Mouse (Mus musculus) E14TG2a.4 (cell line): Measurements from ENCODE around the gene Pde4d.

Experiments
- H3K27me3 ChIP-seq: 2 replicates; pipeline ENCODE4 v1.6.1; 2014; ENCODE audit warnings: low read length, control low read depth; ENCODE audit not compliant: insufficient read depth
- H3K36me3 ChIP-seq: 2 replicates; pipeline ENCODE4 v1.6.1; 2014; ENCODE audit warnings: low read length, control low read depth; ENCODE audit not compliant: insufficient read depth
- H3K4me1 ChIP-seq: replicated peaks from 2 replicates; pipeline ENCODE4 v1.6.1; 2014; ENCODE audit warnings: low read depth, low read length, control low read depth
- H3K4me3 ChIP-seq: replicated peaks from 2 replicates; pipeline ENCODE4 v1.5.1; 2014; ENCODE audit warnings: mild to moderate bottlenecking, low read length
- H3K9me3 ChIP-seq: 2 replicates; pipeline ENCODE4 v1.6.1; 2014; ENCODE audit warnings: low read length, control low read depth
- CTCF ChIP-seq: conservative IDR thresholded peaks from 2 replicates; pipeline ENCODE4 v1.5.1; 2014; ENCODE audit warnings: low read length
- NANOG ChIP-seq: IDR thresholded peaks from 2 replicates; pipeline ENCODE4 v1.6.1; 2014; ENCODE audit warnings: borderline replicate concordance, low read length, mixed read lengths
- POU5F1 ChIP-seq: IDR thresholded peaks from 2 replicates; pipeline ENCODE4 v1.6.1; 2014; ENCODE audit warnings: low read length, borderline replicate concordance

Pde4d gene

DNA sequence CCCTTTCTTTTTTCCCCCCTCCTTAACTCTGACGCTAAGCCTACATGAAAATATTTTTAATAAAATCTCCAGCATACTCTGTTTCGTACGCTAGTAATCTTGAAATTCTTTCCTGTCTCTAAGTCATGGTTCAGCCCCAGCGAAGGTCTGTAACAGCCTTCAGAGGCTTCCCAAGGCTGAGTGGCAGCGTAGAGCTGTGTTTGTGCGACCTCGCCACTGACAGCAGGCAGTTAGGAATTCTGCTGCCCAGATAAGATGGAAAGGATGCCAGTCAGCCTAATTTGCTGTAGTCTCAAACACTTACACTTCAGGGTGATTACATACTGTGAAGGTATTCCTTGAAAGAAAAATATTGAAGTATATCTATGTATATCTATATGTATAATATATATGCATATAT lies 371.5 kb downstream of the Pde4d start:
- Histone ChIP-seq H3K4me3 (no peak overlapping the region), H3K9me3 (no peaks in the 10 kb centered on the region), H3K27me3 (no peaks in the 10 kb centered on the region), H3K4me1 (no peaks in the 10 kb centered on the region), H3K36me3 (no peaks in the 10 kb centered on the region)
- TF ChIP-seq NANOG (no peak), POU5F1 (no peak), CTCF (no peak)

DNA sequence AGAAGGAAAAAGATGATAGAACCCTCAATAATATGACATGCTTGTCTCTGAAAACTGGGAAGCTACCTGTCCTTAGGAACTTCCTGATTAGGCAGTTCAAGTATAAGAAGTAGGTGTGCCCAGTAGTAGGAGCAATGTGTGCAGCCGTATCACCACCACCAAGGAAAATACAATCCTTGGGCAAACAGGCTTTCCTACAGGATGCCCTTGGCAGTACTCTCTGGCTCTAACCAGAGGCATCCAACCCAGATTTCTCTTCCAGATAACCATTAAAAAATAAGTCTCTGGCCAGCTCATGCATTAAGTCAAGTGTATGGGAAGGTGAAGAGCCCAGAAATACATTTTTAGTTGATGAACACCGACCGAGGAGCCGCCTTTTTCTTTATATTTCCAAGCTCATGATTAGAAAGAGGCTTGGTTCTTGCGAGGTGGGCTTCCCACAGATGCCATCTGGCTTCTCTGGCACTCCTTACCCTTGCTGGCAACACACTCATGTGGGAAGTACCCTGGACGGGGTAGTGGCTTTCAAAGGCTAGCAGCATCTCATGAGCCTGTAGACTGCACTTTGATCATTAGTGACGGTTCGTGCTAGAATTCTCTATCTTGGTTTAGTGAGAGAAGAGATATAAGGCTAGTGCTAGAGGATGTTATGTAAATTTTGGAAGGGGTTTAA lies 375.0 kb downstream of the Pde4d start:
- no peak for TF ChIP-seq CTCF
- no peak for TF ChIP-seq POU5F1
- TF ChIP-seq NANOG: no peak
- Histone ChIP-seq H3K4me1 (no peaks in the 10 kb centered on the region), H3K9me3 (no peaks in the 10 kb centered on the region), H3K4me3 (no peak overlapping the region), H3K36me3 (no peaks in the 10 kb centered on the region), H3K27me3 (no peaks in the 10 kb centered on the region)

DNA sequence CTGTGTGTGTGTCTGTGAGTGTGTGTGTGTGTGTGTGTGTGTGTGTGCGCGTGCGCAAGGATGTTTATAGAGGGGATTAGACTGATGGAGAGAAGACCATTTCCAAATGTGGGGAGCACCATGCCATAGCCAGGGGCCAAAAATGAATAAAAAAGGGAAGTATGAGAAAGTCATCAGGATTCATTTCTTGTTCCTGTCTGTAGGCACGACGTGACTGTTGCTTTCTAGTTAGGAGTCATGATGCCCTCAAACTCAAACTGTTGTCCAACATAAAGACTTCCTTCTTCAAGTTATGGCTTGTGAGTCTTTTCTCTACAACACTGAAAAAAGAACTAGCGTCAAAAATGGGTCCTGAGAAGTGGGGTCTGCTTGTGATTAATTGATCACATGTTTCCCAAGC lies 375.8 kb downstream of the Pde4d start:
- no peaks in the 10 kb centered on the region for H3K4me1 ChIP-seq
- H3K4me3 ChIP-seq: no peak overlapping the region
- H3K36me3 ChIP-seq: no peaks in the 10 kb centered on the region
- TF ChIP-seq NANOG: no peak
- TF ChIP-seq CTCF: no peak
- no peak for TF ChIP-seq POU5F1
- no peaks in the 10 kb centered on the region for H3K27me3 ChIP-seq
- no peaks in the 10 kb centered on the region for H3K9me3 ChIP-seq

DNA sequence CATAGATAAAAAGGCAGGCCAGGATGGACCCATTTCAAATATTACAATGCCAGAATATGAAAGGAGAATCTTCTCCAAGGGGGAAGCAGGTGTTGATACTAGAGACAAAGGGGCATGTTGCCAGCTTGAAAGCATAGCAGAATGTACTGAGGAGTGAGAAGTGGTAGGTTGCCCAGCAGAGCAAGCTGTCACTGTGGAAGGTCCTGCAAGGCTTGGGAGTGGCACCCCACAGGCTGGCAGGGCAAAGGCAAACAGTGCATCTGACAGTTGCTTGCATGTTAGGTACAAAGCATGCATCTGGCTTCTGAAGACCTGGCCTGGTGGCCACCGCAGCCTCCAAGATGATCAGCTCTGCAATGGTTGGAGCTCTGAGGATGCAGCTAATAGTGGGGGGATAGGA lies 384.4 kb downstream of the Pde4d start:
- H3K36me3 ChIP-seq: no peaks in the 10 kb centered on the region
- no peaks in the 10 kb centered on the region for H3K9me3 ChIP-seq
- no peak overlapping the region for H3K4me3 ChIP-seq
- no peaks in the 10 kb centered on the region for H3K27me3 ChIP-seq
- no peak for TF ChIP-seq CTCF
- no peak for TF ChIP-seq POU5F1
- TF ChIP-seq NANOG: no peak
- no peaks in the 10 kb centered on the region for H3K4me1 ChIP-seq

DNA sequence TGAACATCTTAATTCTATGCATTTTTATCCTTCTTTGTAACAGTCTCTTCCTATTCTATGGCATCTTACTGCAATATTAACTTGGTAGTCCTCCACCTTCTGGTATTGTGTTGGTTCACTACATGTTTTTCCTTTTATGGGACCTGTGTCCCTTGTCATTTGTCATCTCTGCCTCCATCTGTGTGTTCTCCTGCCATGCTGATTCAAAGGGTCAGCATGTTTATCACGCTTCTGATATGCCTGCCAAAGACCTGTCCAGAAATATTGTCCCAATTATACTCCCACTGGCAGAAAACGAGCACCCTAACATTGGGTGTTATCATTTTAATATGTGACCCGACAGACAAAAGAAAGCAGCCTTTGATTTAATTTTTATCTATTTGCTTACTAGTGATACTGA lies 386.6 kb downstream of the Pde4d start:
- no peaks in the 10 kb centered on the region for H3K36me3 ChIP-seq
- H3K27me3 ChIP-seq: no peaks in the 10 kb centered on the region
- TF ChIP-seq NANOG: no peak
- TF ChIP-seq CTCF: no peak
- no peak for TF ChIP-seq POU5F1
- no peaks in the 10 kb centered on the region for H3K4me1 ChIP-seq
- H3K4me3 ChIP-seq: no peak overlapping the region
- no peaks in the 10 kb centered on the region for H3K9me3 ChIP-seq

DNA sequence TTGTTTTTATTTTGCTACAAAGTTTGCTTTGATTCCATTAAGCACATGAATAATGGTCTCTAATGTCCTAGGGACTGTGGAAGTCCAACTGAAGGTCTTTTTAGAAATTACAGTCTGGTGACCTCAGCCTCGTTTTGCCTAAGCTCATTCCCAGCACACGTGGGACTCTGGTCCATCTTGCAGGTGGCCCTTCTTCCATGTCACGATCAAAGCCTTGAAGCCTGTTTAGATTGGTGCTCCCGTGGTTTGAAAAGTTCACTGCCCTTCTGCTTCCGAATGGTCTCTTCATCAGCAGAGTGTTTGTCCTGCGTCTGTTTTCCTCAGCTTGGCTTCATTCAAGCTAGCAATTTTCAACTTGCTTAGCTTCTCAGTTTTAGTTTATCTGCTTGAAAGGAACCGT lies 389.4 kb downstream of the Pde4d start:
- TF ChIP-seq POU5F1: no peak
- TF ChIP-seq NANOG: no peak
- no peak for TF ChIP-seq CTCF
- Histone ChIP-seq H3K36me3 (no peaks in the 10 kb centered on the region), H3K27me3 (no peaks in the 10 kb centered on the region), H3K9me3 (no peaks in the 10 kb centered on the region), H3K4me1 (no peaks in the 10 kb centered on the region), H3K4me3 (no peak overlapping the region)

DNA sequence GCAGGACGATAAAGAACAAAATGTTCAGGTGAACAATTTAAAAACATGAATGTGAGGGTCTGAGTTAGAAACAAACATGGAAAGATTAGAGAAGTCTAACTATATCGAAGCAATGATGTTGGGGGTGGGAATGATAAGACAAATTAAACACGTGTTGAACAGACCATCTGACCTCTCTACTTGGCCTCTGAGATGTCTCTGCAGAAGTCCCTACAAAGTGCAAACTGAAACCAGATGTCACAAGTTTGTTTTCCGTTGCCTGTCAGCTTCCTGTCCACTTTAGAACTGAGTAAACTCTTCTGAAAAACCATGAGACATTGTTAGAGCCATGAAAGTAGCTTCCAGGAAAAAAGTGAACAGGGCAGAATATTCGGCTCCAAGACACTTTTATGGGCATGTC lies 404.3 kb downstream of the Pde4d start:
- H3K4me3 ChIP-seq: no peak overlapping the region
- no peaks in the 10 kb centered on the region for H3K4me1 ChIP-seq
- H3K9me3 ChIP-seq: no peaks in the 10 kb centered on the region
- H3K27me3 ChIP-seq: no peaks in the 10 kb centered on the region
- H3K36me3 ChIP-seq: no peaks in the 10 kb centered on the region
- no peak for TF ChIP-seq NANOG
- no peak for TF ChIP-seq CTCF
- TF ChIP-seq POU5F1: no peak

DNA sequence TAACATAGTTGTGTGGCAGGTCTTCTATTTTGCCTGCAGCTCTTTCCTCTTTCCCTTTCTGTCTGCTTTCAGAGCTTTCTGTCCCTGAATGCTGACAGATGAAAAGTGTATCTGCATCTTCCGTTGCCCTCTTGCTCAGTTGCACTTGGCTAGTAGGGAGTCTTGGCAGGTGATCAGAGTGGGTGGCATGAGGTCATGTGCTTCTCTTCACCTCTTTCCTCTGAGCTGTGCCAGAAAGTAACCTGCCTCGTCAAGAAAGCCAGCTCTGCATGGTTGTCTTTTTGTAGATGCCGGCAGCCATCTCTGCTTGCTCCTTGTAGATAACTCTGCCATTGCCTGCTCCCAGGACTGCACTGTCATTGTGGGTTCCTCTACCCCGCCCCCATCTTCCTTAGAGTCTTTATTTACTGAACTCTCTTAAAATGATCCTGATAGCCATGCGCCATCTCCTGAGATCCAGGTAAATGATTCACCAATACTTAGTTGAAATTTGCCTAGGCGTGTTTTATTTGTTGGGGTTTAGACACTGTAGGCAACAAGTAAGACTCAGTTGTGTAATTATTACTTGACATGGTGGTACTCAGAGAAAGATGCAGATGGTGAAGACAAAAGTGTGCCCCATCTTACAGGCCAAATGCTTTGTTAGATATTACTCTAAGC lies 407.2 kb downstream of the Pde4d start:
- Histone ChIP-seq H3K27me3 (no peaks in the 10 kb centered on the region), H3K9me3 (no peaks in the 10 kb centered on the region), H3K4me3 (no peak overlapping the region), H3K4me1 (no peaks in the 10 kb centered on the region), H3K36me3 (no peaks in the 10 kb centered on the region)
- no peak for TF ChIP-seq NANOG

DNA sequence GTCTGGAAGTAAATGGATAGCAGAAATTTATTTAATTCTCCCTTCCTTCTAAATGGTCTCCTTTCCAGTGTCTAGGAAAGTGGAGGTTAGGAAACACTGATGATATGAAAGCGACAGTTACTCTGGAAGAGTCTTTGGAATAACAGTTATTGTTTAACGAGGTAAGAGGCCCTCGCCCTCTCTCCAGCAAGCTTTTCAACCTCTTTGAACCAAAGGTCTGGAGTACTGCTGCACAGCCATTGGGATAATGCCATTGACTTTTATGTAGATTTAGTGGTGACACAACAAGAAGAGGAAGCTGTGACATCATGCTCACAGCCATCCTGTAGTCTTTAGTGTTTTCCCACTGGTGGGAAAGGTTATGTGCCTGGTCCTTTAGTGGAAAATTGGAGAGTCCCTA lies 409.6 kb downstream of the Pde4d start:
- Histone ChIP-seq H3K9me3 (no peaks in the 10 kb centered on the region), H3K4me1 (no peaks in the 10 kb centered on the region), H3K36me3 (no peaks in the 10 kb centered on the region), H3K4me3 (no peak overlapping the region), H3K27me3 (no peaks in the 10 kb centered on the region)
- TF ChIP-seq POU5F1 (no peak), CTCF (no peak), NANOG (no peak)
